Mouse (Mus musculus) forebrain, embryonic 11.5 days (tissue): ENCODE data around the gene Wnt10a. TPM values are rescaled to one million over a fixed set of nuclear protein-coding genes. Genes with fewer than 3 reads are reported as not detected.

ENCODE experiments used
- ATAC-seq: fragments of 200-750 bp; cut with Nextera tagmentation; replicated peaks from 2 replicates; pipeline ENCODE4 v1.8.0; 2017; ENCODE audit warnings: moderate TSS enrichment; ENCODE audit not compliant: low FRiP score
- DNase-seq: peaks from one replicate; pipeline ENCODE4 v3.0.0-alpha.2; 2017; ENCODE audit warnings: low spot score
- H3K27ac ChIP-seq: fragments of 300-500 bp; sonication (generic); 2 replicates; pipeline ENCODE4 v1.5.1; 2014; ENCODE audit warnings: low read depth, low read length
- H3K27me3 ChIP-seq: fragments of 300-500 bp; sonication (generic); 2 replicates; pipeline ENCODE4 v1.6.1; 2014; ENCODE audit warnings: mild to moderate bottlenecking, low read length, mixed read lengths; ENCODE audit not compliant: control insufficient read depth, insufficient read depth
- H3K36me3 ChIP-seq: fragments of 300-500 bp; sonication (generic); 2 replicates; pipeline ENCODE4 v1.6.1; 2014; ENCODE audit warnings: mild to moderate bottlenecking, low read length, moderate library complexity, mixed read lengths; ENCODE audit not compliant: control insufficient read depth, insufficient read depth
- H3K4me1 ChIP-seq: fragments of 300-500 bp; sonication (generic); replicated peaks from 2 replicates; pipeline ENCODE4 v1.6.1; 2014; ENCODE audit warnings: low read length, mixed read lengths; ENCODE audit not compliant: control insufficient read depth, insufficient read depth
- H3K4me2 ChIP-seq: fragments of 300-500 bp; sonication (generic); 2 replicates; pipeline ENCODE4 v1.6.1; 2014; ENCODE audit warnings: low read depth, mild to moderate bottlenecking, low read length, moderate library complexity, mixed read lengths; ENCODE audit not compliant: severe bottlenecking
- H3K4me3 ChIP-seq: fragments of 300-500 bp; sonication (generic); 2 replicates; pipeline ENCODE4 v1.5.1; 2014; ENCODE audit warnings: low read depth, low read length
- H3K9ac ChIP-seq: fragments of 300-500 bp; sonication (generic); 2 replicates; pipeline ENCODE4 v1.6.1; 2014; ENCODE audit warnings: low read length
- H3K9me3 ChIP-seq: fragments of 300-500 bp; sonication (generic); 2 replicates; pipeline ENCODE4 v1.6.1; 2016; ENCODE audit warnings: low read length, mixed read lengths; ENCODE audit not compliant: control insufficient read depth
- WGBS: fragments of 180-500 bp; shearing (Covaris S2); extraction: QIAGEN DNeasy Blood & Tissue Kit; methylation state at CpG from one replicate; pipeline ENCODE4 v1.1.7; 2014; 5-methylcytosine and 5-hydroxymethylcytosine counted together
- polyA plus RNA-seq: library from polyadenylated mRNA; unstranded; fragments of >200 nt; fragmentation: Nextera tagmentation; extraction: Ambion mirVana; gene quantifications from 2 replicates; pipeline ENCODE4 v1.2.1, GENCODE M21; 2014

Gene Wnt10a
- polyA plus RNA-seq, 1 experiment from 2014 or later = 1.5 TPM

DNA sequence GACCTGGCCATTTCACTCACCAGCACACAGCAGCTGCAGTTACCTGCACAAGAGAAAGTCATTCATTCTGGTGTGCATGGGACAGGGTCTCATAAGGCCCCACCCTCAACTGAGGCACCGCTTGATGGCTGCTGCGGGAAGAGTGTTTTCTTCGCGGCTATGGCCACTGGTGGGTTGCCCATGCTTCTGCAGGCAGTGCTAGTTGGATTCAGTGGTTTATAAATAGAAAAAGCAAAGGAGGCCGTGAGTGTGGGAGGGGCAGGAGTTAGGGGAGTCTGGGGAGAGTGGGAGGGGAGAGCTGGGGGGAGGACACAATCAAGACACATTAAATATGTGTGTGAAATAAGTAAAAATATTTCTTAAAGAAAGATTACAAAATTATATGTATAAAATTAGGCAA lies 51.8 kb downstream of the Wnt10a start:
- Histone ChIP-seq H3K27me3 (no peaks in the 10 kb centered on the region), H3K36me3 (no peaks in the 10 kb centered on the region), H3K27ac (no peak overlapping the region), H3K4me1 (no peaks in the 10 kb centered on the region), H3K4me2 (no peak overlapping the region), H3K9ac (no peak overlapping the region), H3K4me3 (no peak overlapping the region), H3K9me3 (no peaks in the 10 kb centered on the region)
- 84% methylated on average over 5 of the region's 5 CpGs for WGBS
- ATAC-seq = no peak
- no peak for DNase-seq

DNA sequence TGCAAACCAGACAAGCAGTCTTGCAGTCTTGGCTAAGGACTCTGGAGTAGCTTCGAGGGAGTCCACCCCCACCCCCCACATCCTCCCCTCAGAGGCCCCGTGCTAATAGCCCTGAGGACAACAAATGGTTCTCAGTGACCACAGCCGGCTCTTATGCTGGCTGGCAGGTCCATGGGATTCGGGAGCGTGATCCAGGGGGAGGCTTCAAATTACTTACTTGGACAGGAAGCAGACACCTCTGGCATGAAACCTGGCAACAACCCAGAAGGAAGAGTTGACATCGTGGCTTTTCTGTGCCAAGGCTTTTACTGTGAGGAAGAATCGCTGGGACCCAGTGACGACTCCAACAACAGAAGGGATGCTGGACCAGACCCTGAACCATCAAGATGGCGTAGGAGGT lies 55.0 kb downstream of the Wnt10a start:
- Histone ChIP-seq H3K4me2 (no peak overlapping the region), H3K36me3 (no peaks in the 10 kb centered on the region), H3K27me3 (no peaks in the 10 kb centered on the region; the same call in 1 of the 2 replicates), H3K4me3 (no peak overlapping the region), H3K4me1 (peaks cover 1% of the 10 kb centered on the region; the same call in 1 of the 2 replicates), H3K27ac (no peak overlapping the region), H3K9me3 (no peaks in the 10 kb centered on the region), H3K9ac (no peak overlapping the region)
- ATAC-seq = no peak
- 53% methylated on average over 9 of the region's 9 CpGs for WGBS
- DNase-seq = no peak

DNA sequence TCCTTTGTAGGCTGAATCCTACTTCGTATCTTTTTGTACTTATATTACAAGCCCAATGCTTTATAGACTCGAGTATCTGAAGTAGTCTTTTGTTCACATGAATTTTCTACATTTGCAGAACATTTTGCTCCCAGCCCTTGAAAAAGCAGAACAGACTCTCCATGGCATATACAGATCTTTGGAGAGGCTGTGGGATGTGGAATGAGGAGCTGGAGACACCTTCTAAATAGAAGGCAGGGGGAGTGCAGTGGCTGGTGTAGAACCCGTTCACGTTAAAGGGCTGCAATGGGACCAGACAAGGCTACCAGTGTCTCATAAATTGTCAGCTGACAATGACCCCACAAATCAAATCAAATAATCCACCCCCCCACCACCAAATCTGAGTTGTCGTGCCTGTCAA lies 57.6 kb downstream of the Wnt10a start:
- no peak overlapping the region for H3K9ac ChIP-seq
- peaks cover 11% of the 10 kb centered on the region for H3K27me3 ChIP-seq
- 49% methylated on average over 5 of the region's 5 CpGs for WGBS

DNA sequence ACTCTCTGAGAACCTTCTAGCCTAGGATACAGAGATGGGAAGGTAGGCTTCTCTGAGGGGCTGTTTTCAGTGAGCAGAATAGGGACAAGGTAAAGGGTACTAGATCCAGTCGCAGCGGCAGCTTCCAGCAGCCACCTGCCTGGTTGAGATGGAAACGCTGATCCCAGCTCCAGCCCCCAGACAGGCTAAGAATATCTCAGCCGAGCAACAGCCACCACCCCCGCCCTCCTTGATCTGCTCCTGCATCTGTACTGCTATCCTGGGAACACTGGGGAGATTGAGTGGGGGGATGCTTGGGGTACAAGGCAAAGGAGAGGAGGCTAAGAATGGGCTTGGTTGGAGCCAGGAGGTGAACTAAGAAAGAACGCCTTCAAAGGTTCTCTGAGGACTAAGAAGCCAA lies 58.9 kb downstream of the Wnt10a start:
- Histone ChIP-seq H3K4me2 (no peak overlapping the region), H3K9ac (no peak overlapping the region), H3K4me3 (no peak overlapping the region), H3K27ac (no peak overlapping the region), H3K9me3 (no peaks in the 10 kb centered on the region), H3K36me3 (no peaks in the 10 kb centered on the region), H3K4me1 (peaks cover 15% of the 10 kb centered on the region), H3K27me3 (peaks cover 16% of the 10 kb centered on the region)
- ATAC-seq (no peak), DNase-seq (no peak)
- 26% methylated on average over 6 of the region's 6 CpGs for WGBS

More for the DNA sequence above, 57.6 kb downstream of the Wnt10a start:
- Histone ChIP-seq H3K4me3 (no peak overlapping the region), H3K27ac (no peak overlapping the region), H3K36me3 (no peaks in the 10 kb centered on the region), H3K4me1 (peaks cover 8% of the 10 kb centered on the region; the same call in 1 of the 2 replicates), H3K4me2 (no peak overlapping the region), H3K9me3 (no peaks in the 10 kb centered on the region)
- ATAC-seq (no peak), DNase-seq (no peak)

DNA sequence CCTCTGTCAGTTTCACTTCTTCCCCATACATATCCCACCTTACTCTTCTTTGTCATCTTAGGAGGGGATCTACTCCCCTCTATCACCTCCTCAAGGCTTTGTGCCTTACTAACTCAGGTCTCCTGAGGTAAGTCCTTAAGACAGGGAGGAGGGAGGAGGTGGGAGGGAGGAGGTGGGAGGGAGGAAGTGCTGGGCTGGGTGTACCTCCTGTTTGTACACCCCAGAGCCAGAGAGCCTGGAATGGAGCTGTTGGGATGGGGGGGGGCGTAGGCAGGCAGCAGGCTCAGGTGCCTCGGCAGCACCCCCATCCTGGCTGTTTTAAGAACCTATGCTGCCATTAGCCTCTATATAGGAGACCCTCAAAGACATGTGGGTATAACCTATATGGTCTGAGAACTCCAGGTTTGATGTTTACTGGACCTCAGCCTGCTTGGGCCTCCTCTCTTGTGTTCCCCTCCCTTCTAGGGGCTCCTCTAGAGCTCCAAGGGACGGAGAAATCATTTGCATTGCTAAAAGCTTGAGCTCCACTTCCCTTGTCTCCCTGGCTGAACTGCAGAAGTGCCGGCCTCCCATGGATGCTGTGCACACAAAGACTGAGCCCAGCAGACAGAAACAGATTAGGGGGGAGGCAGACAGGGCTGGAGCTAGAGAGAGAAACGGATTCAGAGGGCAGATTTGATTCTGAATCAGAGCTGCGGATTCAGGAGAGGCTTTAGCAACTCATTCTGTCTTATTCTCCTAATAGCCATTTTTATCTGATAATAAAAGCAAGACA lies 59.9 kb downstream of the Wnt10a start:
- DNase-seq = peak; percentile 53
- peaks cover 25% of the 10 kb centered on the region for H3K27me3 ChIP-seq

More for the DNA sequence above, 59.9 kb downstream of the Wnt10a start:
- Histone ChIP-seq H3K27ac (peak overlapping the region; percentile 5; the same call in 1 of the 2 replicates), H3K9me3 (no peaks in the 10 kb centered on the region), H3K4me2 (no peak overlapping the region), H3K4me3 (no peak overlapping the region), H3K9ac (peak overlapping the region; percentile 24; the same call in 1 of the 2 replicates), H3K36me3 (no peaks in the 10 kb centered on the region), H3K4me1 (peaks cover 25% of the 10 kb centered on the region)
- no peak for ATAC-seq
- WGBS = 8% methylated on average over 6 of the region's 6 CpGs

Other genes with a start within 250 kb of the Wnt10a start
- 0.41 and 0.75 TPM in 2 replicates for gene Plcd4, start 248.6 kb upstream of the Wnt10a start, polyA plus RNA-seq
- 50.2 and 54.2 TPM in 2 replicates for gene Usp37, start 247.2 kb upstream of the Wnt10a start, polyA plus RNA-seq
- 13.0 and 13.1 TPM in 2 replicates for gene Zfp142, start 203.3 kb upstream of the Wnt10a start, polyA plus RNA-seq
- gene Bcs1l, start 203.2 kb upstream of the Wnt10a start, polyA plus RNA-seq = 16.0 and 21.1 TPM in 2 replicates
- 6.3 and 8.7 TPM in 2 replicates for gene Rnf25, start 190.1 kb upstream of the Wnt10a start, polyA plus RNA-seq
- gene Stk36, start 190.1 kb upstream of the Wnt10a start, polyA plus RNA-seq = 18.0 and 19.5 TPM in 2 replicates
- gene Ttll4, start 129.8 kb upstream of the Wnt10a start, polyA plus RNA-seq = 54.8 and 68.5 TPM in 2 replicates
- gene Cyp27a1, start 77.9 kb upstream of the Wnt10a start, polyA plus RNA-seq = 5.8 and 6.7 TPM in 2 replicates
- gene Prkag3, start 42.3 kb upstream of the Wnt10a start, polyA plus RNA-seq = 0.39 TPM in 1 of 2 replicates, not detected in the other
- 7.0 and 8.5 TPM in 2 replicates for gene Wnt6, start 19.6 kb upstream of the Wnt10a start, polyA plus RNA-seq
- 1.2 and 1.4 TPM in 2 replicates for gene Cdk5r2, start 63.4 kb downstream of the Wnt10a start, polyA plus RNA-seq
- not detected in 2 replicates for gene Fev, start 93.9 kb downstream of the Wnt10a start, polyA plus RNA-seq
- gene Cryba2, start 101.6 kb downstream of the Wnt10a start, polyA plus RNA-seq = not detected in 2 replicates
- gene Cfap65, start 144.1 kb downstream of the Wnt10a start, polyA plus RNA-seq = 0.11 and 0.25 TPM in 2 replicates
- gene Ihh, start 160.2 kb downstream of the Wnt10a start, polyA plus RNA-seq = 0.07 and 0.35 TPM in 2 replicates